Mouse (Mus musculus) cerebellum, adult 2 months (tissue): ENCODE results near the gene Arpc4. TPM values are rescaled to one million over a fixed set of nuclear protein-coding genes. Genes with fewer than 3 reads are reported as not detected.

ENCODE experiments used
- DNase-seq, 2 experiments: peaks; one replicate each; pipeline ENCODE4 v3.0.0; 2021
- H3K27ac ChIP-seq: fragments of 200-500 bp; 2 replicates; pipeline ENCODE4 v1.5.1; 2012; ENCODE audit warnings: low read length, control low read depth, inconsistent platforms; ENCODE audit not compliant: insufficient read depth
- H3K27me3 ChIP-seq: fragments of 200-500 bp; 2 replicates; pipeline ENCODE4 v1.6.1; 2012; ENCODE audit warnings: inconsistent platforms, mild to moderate bottlenecking, low read length, moderate library complexity; ENCODE audit not compliant: control insufficient read depth, insufficient read depth
- H3K4me1 ChIP-seq: fragments of 200-500 bp; 2 replicates; pipeline ENCODE4 v1.6.1; 2011; ENCODE audit warnings: low read length; ENCODE audit not compliant: control insufficient read depth, insufficient read depth
- H3K4me3 ChIP-seq: fragments of 200-500 bp; replicated peaks from 2 replicates; pipeline ENCODE3; 2011; ENCODE audit warnings: mild to moderate bottlenecking, low read depth, low read length, control low read depth; ENCODE audit not compliant: insufficient read depth
- CTCF ChIP-seq: fragments of 200-500 bp; IDR thresholded peaks from 2 replicates; pipeline ENCODE4 v1.5.1; 2011; ENCODE audit warnings: low read depth, mild to moderate bottlenecking, control low read depth, low read length, moderate library complexity, borderline replicate concordance; ENCODE audit not compliant: insufficient read depth
- POLR2A ChIP-seq: fragments of 200-500 bp; IDR thresholded peaks from 2 replicates; pipeline ENCODE4 v1.6.1; 2011; ENCODE audit warnings: low read length, control low read depth, borderline replicate concordance; ENCODE audit not compliant: insufficient read depth
- WGBS: fragments of 180-500 bp; shearing (Covaris S2); methylation state at CpG from one replicate; pipeline ENCODE4 v1.1.7; 2018; 5-methylcytosine and 5-hydroxymethylcytosine counted together
- polyA plus RNA-seq: library from polyadenylated mRNA; depleted of rRNA; stranded (reverse); fragments of >200 nt; gene quantifications from 2 replicates; pipeline ENCODE4 v1.2.3, GENCODE M21; 2012; rRNA removed

The Arpc4 gene
- polyA plus RNA-seq, 1 experiment, result 152 TPM

GRCm38 (mm10) chr6:113430846-113431245 is 52.9 kb downstream of the Arpc4 start:
- no peak for DNase-seq
- TF ChIP-seq POLR2A (no peak), CTCF (no peak)
- Histone ChIP-seq H3K27me3 (no peaks in the 10 kb centered on the region), H3K27ac (no peak overlapping the region), H3K4me3 (no peak overlapping the region), H3K4me1 (no peaks in the 10 kb centered on the region)
- 62% methylated on average over 3 of the region's 3 CpGs for WGBS

DNA sequence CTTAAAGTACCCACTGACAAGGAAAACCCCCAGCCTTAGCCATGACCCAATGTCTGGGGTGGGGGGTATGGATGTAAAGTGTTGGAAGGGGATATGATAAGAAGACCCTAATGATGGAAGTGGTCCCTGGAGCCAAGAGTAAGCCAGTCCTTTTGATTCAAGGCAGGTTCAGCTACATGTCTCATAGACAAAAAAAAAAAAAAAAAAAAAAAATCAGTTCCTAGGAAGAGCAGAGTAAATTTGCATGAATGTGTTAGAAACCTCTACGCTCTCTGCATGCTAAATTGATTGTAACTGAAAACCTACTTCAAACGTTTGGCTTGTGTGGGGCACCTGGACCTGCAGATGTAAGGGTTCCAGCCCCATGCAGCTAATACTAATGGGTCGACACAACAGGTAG is 53.9 kb downstream of the Arpc4 start:
- H3K27ac ChIP-seq, result no peak overlapping the region
- H3K27me3 ChIP-seq, result no peaks in the 10 kb centered on the region
- H3K4me3 ChIP-seq, result no peak overlapping the region
- 62% methylated on average over 3 of the region's 3 CpGs for WGBS
- no peaks in the 10 kb centered on the region for H3K4me1 ChIP-seq
- DNase-seq, result no peak
- no peak for TF ChIP-seq CTCF
- no peak for TF ChIP-seq POLR2A

DNA sequence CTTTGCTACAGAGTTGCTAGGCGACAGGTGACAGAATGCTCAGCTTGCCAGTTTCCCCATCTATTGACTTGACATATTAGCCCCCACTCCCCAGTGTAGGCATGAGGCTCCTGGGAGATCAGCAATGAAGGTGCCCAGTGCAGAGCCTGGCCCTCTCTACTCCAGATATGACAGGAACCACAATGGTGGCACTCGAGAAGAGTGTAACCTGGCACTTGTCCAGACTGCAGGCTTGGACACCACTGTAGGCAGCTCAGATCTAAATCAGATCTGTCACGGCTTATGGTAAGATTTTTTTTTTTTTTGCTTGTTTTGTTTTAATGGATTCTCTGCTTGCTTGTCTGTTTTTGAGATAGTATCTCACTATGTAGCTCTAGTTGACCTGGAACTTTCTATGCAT is 55.7 kb downstream of the Arpc4 start:
- no peak overlapping the region for H3K4me3 ChIP-seq
- no peaks in the 10 kb centered on the region for H3K27me3 ChIP-seq
- WGBS, result 41% methylated on average over 3 of the region's 3 CpGs
- H3K27ac ChIP-seq, result no peak overlapping the region
- TF ChIP-seq POLR2A (no peak), CTCF (no peak)
- no peaks in the 10 kb centered on the region for H3K4me1 ChIP-seq
- no peak for DNase-seq

- WGBS, result 68% methylated on average over 7 of the region's 7 CpGs
- no peak for DNase-seq
- no peaks in the 10 kb centered on the region for H3K27me3 ChIP-seq
- H3K27ac ChIP-seq, result no peak overlapping the region
- no peak for TF ChIP-seq POLR2A
- no peak for TF ChIP-seq CTCF
- no peaks in the 10 kb centered on the region for H3K4me1 ChIP-seq
- no peak overlapping the region for H3K4me3 ChIP-seq
These were observed 56.8 kb downstream of the Arpc4 start for GRCm38 (mm10) chr6:113434691-113435090.

DNA sequence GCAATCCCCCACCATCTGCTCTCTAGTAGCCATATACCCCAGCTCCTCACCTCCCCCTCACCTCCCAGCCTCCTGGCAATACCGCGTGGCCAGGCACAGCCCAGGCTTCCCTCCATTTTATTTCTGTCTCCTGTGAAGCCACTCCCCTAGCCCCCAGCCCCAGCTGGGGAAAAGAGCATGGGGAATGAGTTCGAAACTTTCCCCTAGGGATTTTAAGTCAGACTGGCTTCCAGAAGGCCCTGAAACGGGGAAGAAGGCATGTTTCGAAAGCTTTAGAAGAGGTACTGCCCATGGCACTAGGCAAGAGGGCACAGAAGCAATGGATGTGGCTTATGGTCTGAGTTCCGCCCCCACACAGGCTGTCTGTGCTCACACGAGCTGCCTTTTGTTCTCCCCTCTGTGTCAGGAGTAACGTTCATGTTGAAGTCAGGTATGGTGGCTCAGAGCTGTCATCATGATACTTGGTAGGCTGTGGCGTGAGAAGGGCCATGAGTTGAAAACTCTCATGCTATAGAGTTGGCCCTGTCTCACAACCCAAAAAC is 57.8 kb downstream of the Arpc4 start, which contains the start of gene Cidec:
Gene Cidec, minus strand, starts transcription at position 97 of the 542 bp plus-strand sequence.
- DNase-seq, result no peak
- WGBS, result 71% methylated on average over 9 of the region's 9 CpGs
- no peak within 1 kb of the TSS for H3K4me3 ChIP-seq
- TF ChIP-seq CTCF, result no peak
- no peak for TF ChIP-seq POLR2A
- H3K27ac ChIP-seq, result no peak within 1 kb of the TSS
- no peaks in the 10 kb centered on the region for H3K4me1 ChIP-seq
- H3K27me3 ChIP-seq, result no peaks in the 10 kb centered on the region

DNA sequence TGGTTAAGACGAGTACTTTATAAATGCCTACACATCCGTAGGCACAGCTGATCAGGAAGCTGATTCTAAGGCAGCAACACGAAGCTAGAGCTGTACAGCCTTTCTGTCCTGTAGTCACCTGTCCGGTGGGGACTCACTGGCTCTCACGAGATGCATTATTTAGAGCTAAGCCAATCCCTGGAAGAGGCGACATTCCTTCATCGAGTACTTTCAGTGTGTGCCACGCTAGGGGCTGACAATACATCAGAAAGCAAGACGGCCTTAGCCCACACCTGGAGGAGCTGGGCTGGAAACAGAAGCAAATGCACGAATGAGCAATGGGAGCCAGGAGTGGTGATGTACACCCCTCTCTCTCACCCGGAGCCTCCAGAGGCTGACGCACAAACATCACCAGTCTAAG is 59.2 kb downstream of the Arpc4 start:
- TF ChIP-seq CTCF, result no peak
- TF ChIP-seq POLR2A, result no peak
- Histone ChIP-seq H3K4me1 (no peaks in the 10 kb centered on the region), H3K27me3 (no peaks in the 10 kb centered on the region), H3K27ac (no peak overlapping the region), H3K4me3 (no peak overlapping the region)
- no peak for DNase-seq
- WGBS, result 72% methylated on average over 12 of the region's 12 CpGs

DNA sequence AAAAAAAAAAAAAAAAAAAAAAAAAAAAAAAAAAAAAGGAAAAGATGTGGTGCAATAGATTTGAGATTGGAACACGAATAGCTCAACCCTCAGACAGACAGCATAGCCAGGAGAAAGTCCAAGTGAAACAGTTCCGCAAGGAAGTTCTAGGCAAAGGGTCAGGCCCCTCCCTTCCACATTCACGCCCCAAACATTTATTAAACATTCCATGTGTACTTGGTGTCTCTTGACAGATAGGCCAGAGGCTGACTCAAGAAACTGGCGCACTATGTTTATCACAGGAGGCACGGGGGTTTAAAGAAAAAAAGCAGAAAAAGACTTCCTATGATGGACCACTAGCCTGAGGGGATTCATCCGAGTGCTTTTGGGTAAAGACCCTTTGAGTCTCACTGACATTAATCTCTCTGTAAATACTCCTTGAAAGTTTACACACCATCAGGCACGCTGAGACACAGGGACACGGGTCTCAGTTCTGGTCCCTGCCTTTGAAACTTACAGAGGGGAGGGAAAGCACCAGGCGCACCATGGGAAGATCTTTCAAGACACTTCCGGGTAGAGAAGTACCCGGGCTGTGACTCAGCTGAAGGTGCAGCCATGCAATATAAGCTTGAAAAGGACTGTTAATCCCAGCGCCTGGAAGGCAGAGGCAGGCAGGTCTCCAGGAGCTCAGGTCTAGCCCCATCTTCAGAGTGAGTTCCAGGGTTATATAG is 61.0 kb downstream of the Arpc4 start:
- no peak overlapping the region for H3K27ac ChIP-seq
- 63% methylated on average over 12 of the region's 12 CpGs for WGBS
- peaks cover 2% of the 10 kb centered on the region; the same call in 1 of the 2 replicates for H3K4me1 ChIP-seq
- TF ChIP-seq POLR2A (no peak), CTCF (no peak)
- no peak for DNase-seq
- H3K27me3 ChIP-seq, result no peaks in the 10 kb centered on the region
- H3K4me3 ChIP-seq, result no peak overlapping the region

Other genes starting within 250 kb of the Arpc4 start
- 53.1 and 57.5 TPM in 2 replicates for gene Lhfpl4, start 182.7 kb upstream of the Arpc4 start, polyA plus RNA-seq
- 23.8 and 24.2 TPM in 2 replicates for gene Mtmr14, start 140.3 kb upstream of the Arpc4 start, polyA plus RNA-seq
- 105 and 114 TPM in 2 replicates for gene Cpne9, start 95.8 kb upstream of the Arpc4 start, polyA plus RNA-seq
- 48.1 and 53.4 TPM in 2 replicates for gene Brpf1, start 71.0 kb upstream of the Arpc4 start, polyA plus RNA-seq
- gene Ogg1, start 51.1 kb upstream of the Arpc4 start, polyA plus RNA-seq, result 11.0 and 11.6 TPM in 2 replicates
- gene Camk1, start 34.1 kb upstream of the Arpc4 start, polyA plus RNA-seq, result 93.0 and 94.8 TPM in 2 replicates
- gene Tada3, start 232 bp upstream of the Arpc4 start, polyA plus RNA-seq, result 48.2 and 49.4 TPM in 2 replicates
- gene Ttll3, start 11.1 kb downstream of the Arpc4 start, polyA plus RNA-seq, result 52.2 and 62.4 TPM in 2 replicates
- 37.4 and 45.9 TPM in 2 replicates for gene Rpusd3, start 41.2 kb downstream of the Arpc4 start, polyA plus RNA-seq
- 0.10 and 0.30 TPM in 2 replicates for gene Cidec, start 57.6 kb downstream of the Arpc4 start, polyA plus RNA-seq
- 58.4 and 61.0 TPM in 2 replicates for gene Jagn1, start 64.5 kb downstream of the Arpc4 start, polyA plus RNA-seq
- 4.8 and 9.2 TPM in 2 replicates for gene Il17re, start 80.4 kb downstream of the Arpc4 start, polyA plus RNA-seq
- 6.6 and 7.5 TPM in 2 replicates for gene Il17rc, start 93.3 kb downstream of the Arpc4 start, polyA plus RNA-seq
- gene Creld1, start 105.2 kb downstream of the Arpc4 start, polyA plus RNA-seq, result 57.4 and 58.1 TPM in 2 replicates
- gene Prrt3, start 123.8 kb downstream of the Arpc4 start, polyA plus RNA-seq, result 41.2 and 43.0 TPM in 2 replicates
- 91.7 and 96.7 TPM in 2 replicates for gene Emc3, start 153.5 kb downstream of the Arpc4 start, polyA plus RNA-seq
- gene Fancd2, start 153.6 kb downstream of the Arpc4 start, polyA plus RNA-seq, result 0.34 and 0.55 TPM in 2 replicates
- not detected in 2 replicates for gene Fancd2os, start 222.6 kb downstream of the Arpc4 start, polyA plus RNA-seq
- 224 and 238 TPM in 2 replicates for gene Brk1, start 226.7 kb downstream of the Arpc4 start, polyA plus RNA-seq
- gene Vhl, start 245.8 kb downstream of the Arpc4 start, polyA plus RNA-seq, result 43.9 and 50.1 TPM in 2 replicates